Mouse (Mus musculus) testis, adult 2 months (tissue): ENCODE measurements around the gene Vmn1r211. TPM values are rescaled to one million over a fixed set of nuclear protein-coding genes. Genes with fewer than 3 reads are reported as not detected.

Source experiments
- polyA plus RNA-seq: library from polyadenylated mRNA; depleted of rRNA; stranded (reverse); fragments of >200 nt; gene quantifications from 2 replicates; pipeline ENCODE4 v1.2.3, GENCODE M21; 2012; rRNA removed

Vmn1r211 gene
- polyA plus RNA-seq, 1 experiment, result not detected

Other genes with a start within 250 kb of the Vmn1r211 start
- gene Vmn1r206, start 233.3 kb downstream of the Vmn1r211 start, polyA plus RNA-seq, result not detected in 2 replicates
- not detected in 2 replicates for gene Vmn1r207-ps, start 127.9 kb downstream of the Vmn1r211 start, polyA plus RNA-seq
- gene Vmn1r208, start 80.2 kb downstream of the Vmn1r211 start, polyA plus RNA-seq, result not detected in 2 replicates
- not detected in 2 replicates for gene Vmn1r209, start 47.9 kb downstream of the Vmn1r211 start, polyA plus RNA-seq
- not detected in 2 replicates for gene Vmn1r210, start 26.2 kb downstream of the Vmn1r211 start, polyA plus RNA-seq
- not detected in 2 replicates for gene Vmn1r212, start 26.6 kb upstream of the Vmn1r211 start, polyA plus RNA-seq
- gene Vmn1r213, start 150.1 kb upstream of the Vmn1r211 start, polyA plus RNA-seq, result not detected in 2 replicates
- gene Vmn1r214, start 172.9 kb upstream of the Vmn1r211 start, polyA plus RNA-seq, result not detected in 2 replicates
- gene Vmn1r215, start 210.5 kb upstream of the Vmn1r211 start, polyA plus RNA-seq, result not detected in 2 replicates